Mouse (Mus musculus) ES-E14 (cell line): ENCODE results near the gene Atxn10. TPM values are rescaled to one million over a fixed set of nuclear protein-coding genes. Genes with fewer than 3 reads are reported as not detected.
A peak's percentile ranks its signal among the peaks of the same experiment; 100 is the strongest.

Source experiments
- DNase-seq: peaks from one replicate; pipeline ENCODE4 v3.0.0-alpha.2; 2013; ENCODE audit warnings: low read depth, low spot score
- H3K27ac ChIP-seq: 2 replicates; pipeline ENCODE4 v1.5.1; 2012; ENCODE audit warnings: low read depth, mild to moderate bottlenecking, low read length, moderate library complexity, mixed read lengths; ENCODE audit not compliant: poor library complexity, insufficient read depth, severe bottlenecking
- H3K36me3 ChIP-seq: 2 replicates; pipeline ENCODE4 v1.6.1; 2012; ENCODE audit warnings: mild to moderate bottlenecking, low read length, moderate library complexity, mixed read lengths; ENCODE audit not compliant: control insufficient read depth, poor library complexity, insufficient read depth, severe bottlenecking
- H3K4me1 ChIP-seq, 2 experiments: fragments of 150-350 bp in 1 of 2; sonication (generic) in 1 of 2; 2 replicates each; pipeline ENCODE4 v1.6.1; 2012; ENCODE audit warnings: low read length in 2 of 2, mild to moderate bottlenecking in 1 of 2, mixed read lengths in 1 of 2; ENCODE audit not compliant: control insufficient read depth in 2 of 2, insufficient read depth in 2 of 2, poor library complexity in 1 of 2
- H3K4me3 ChIP-seq, 2 experiments: fragments of 150-350 bp in 1 of 2; sonication (generic) in 1 of 2; 2 replicates each; pipeline ENCODE4 v1.5.1; 2012; ENCODE audit warnings: low read length in 2 of 2, low read depth in 1 of 2, mild to moderate bottlenecking in 1 of 2, mixed read lengths in 1 of 2; ENCODE audit not compliant: insufficient read depth in 1 of 2, poor library complexity in 1 of 2, severe bottlenecking in 1 of 2
- H3K9ac ChIP-seq: 2 replicates; pipeline ENCODE4 v1.6.1; 2012; ENCODE audit warnings: low read depth, mild to moderate bottlenecking, low read length, mixed read lengths; ENCODE audit not compliant: poor library complexity, insufficient read depth, severe bottlenecking
- H3K9me3 ChIP-seq: fragments of 150-350 bp; sonication (generic); 2 replicates; pipeline ENCODE4 v1.6.1; 2012; ENCODE audit warnings: low read depth, mild to moderate bottlenecking, low read length; ENCODE audit not compliant: control insufficient read depth, insufficient read depth
- CHD2 ChIP-seq: IDR thresholded peaks from 2 replicates; pipeline ENCODE4 v1.6.1; 2014; ENCODE audit warnings: mild to moderate bottlenecking, low read depth, low read length, inconsistent platforms
- HCFC1 ChIP-seq: IDR thresholded peaks from 2 replicates; pipeline ENCODE4 v1.6.1; 2012; ENCODE audit warnings: low read length, inconsistent platforms, borderline replicate concordance; ENCODE audit not compliant: insufficient read depth
- MAFK ChIP-seq: IDR thresholded peaks from 2 replicates; pipeline ENCODE4 v1.6.1; 2014; ENCODE audit warnings: mild to moderate bottlenecking, low read depth, low read length, inconsistent platforms; ENCODE audit not compliant: insufficient read depth
- ZC3H11A ChIP-seq: IDR thresholded peaks from 2 replicates; pipeline ENCODE4 v1.6.1; 2012; ENCODE audit warnings: low read depth, mild to moderate bottlenecking, inconsistent platforms, low read length, borderline replicate concordance
- ZNF384 ChIP-seq: IDR thresholded peaks from 2 replicates; pipeline ENCODE4 v1.6.1; 2012; ENCODE audit warnings: low read depth, low read length, inconsistent platforms
- in situ Hi-C, 2 experiments: fragments of 600-800 bp; cut with MboI; formaldehyde crosslinking; loops; one replicate each; pipeline ENCODE4 v1.15.1; 2025; ENCODE audit warnings: low sequenced_read_pairs in 2 of 2, inconsistent platforms in 1 of 2; ENCODE audit not compliant: unreplicated experiment in 2 of 2
- total RNA-seq: library from RNA; depleted of rRNA; stranded (reverse); fragments of 300-350 nt; gene quantifications from 2 replicates; pipeline ENCODE4 v1.2.3, GENCODE M21; 2012

Gene Atxn10
- total RNA-seq, 1 experiment: 195 TPM

- Histone ChIP-seq H3K27ac (no peak overlapping the region), H3K9me3 (no peaks in the 10 kb centered on the region), H3K4me3 (no peak overlapping the region), H3K36me3 (no peaks in the 10 kb centered on the region), H3K4me1 (peaks cover 3 to 10% of the 10 kb centered on the region in 2 experiments; a peak in 2 of 4 replicates), H3K9ac (no peak overlapping the region)
- no peak for TF ChIP-seq CHD2
- TF ChIP-seq HCFC1: no peak
- TF ChIP-seq MAFK: no peak
- no peak for TF ChIP-seq ZNF384
- no peak for TF ChIP-seq ZC3H11A
- in situ Hi-C loops: no loop called here
- DNase-seq: no peak
Measured at GRCm38 (mm10) chr15:85298167-85298781, 37.8 kb upstream of the Atxn10 start.

- Histone ChIP-seq H3K9ac (no peak overlapping the region), H3K36me3 (no peaks in the 10 kb centered on the region), H3K9me3 (no peaks in the 10 kb centered on the region), H3K4me3 (no peak overlapping the region), H3K27ac (no peak overlapping the region), H3K4me1 (peaks cover 3 to 11% of the 10 kb centered on the region in 2 experiments; a peak in 2 of 4 replicates)
- DNase-seq: no peak
- TF ChIP-seq MAFK (no peak), ZNF384 (no peak), ZC3H11A (no peak), HCFC1 (no peak), CHD2 (no peak)
- in situ Hi-C loops: no loop called here
Measured at GRCm38 (mm10) chr15:85298946-85299345, 37.1 kb upstream of the Atxn10 start.

DNA sequence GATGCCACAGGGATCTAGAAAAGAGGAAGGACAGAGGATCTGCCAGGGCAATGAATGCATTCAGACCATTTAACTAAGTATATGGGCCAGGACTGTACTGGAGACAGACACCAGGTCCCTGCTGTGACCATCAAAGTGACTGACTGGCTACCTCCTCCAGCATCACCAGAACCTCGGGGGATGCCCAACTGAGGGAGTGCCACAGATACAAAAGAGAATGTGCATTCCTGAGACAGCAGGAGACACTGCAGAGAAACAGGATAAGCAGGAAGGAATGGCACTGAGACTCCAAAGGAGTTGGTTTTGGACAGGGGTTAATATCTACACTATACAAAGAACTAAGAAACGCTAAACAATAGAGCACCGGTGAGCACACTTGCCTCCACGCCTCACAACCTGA is 32.8 kb upstream of the Atxn10 start:
- H3K4me3 ChIP-seq: no peak overlapping the region
- peaks cover 3 to 13% of the 10 kb centered on the region in 2 experiments; a peak in 2 of 4 replicates for H3K4me1 ChIP-seq
- DNase-seq: no peak
- H3K36me3 ChIP-seq: no peaks in the 10 kb centered on the region
- H3K27ac ChIP-seq: no peak overlapping the region
- H3K9me3 ChIP-seq: no peaks in the 10 kb centered on the region
- TF ChIP-seq ZNF384 (no peak), ZC3H11A (no peak), MAFK (no peak), HCFC1 (no peak), CHD2 (no peak)
- H3K9ac ChIP-seq: no peak overlapping the region
- in situ Hi-C loops: no loop called here

DNA sequence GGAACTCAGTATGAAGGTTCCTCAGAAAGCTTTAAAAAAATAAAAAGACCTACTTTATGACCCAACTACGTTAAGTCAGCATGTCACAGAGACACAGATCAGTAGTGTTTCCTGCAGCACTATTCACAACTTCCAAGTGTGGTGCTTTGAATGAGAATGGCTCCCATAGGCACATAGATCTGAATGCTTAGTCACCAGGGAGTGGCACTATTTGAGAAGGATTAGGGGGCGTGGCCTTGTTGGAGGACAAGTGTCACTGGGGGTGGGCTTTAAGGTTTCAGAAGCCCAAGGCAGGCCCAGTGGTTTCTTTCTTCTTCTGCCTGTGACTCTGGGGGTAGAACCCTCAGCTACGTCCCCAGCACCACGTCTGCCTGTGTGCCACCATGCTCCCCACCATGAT is 32.1 kb upstream of the Atxn10 start:
- Histone ChIP-seq H3K9me3 (no peaks in the 10 kb centered on the region), H3K4me1 (peaks cover 3 to 13% of the 10 kb centered on the region in 2 experiments; a peak in 2 of 4 replicates), H3K36me3 (no peaks in the 10 kb centered on the region), H3K4me3 (no peak overlapping the region), H3K27ac (no peak overlapping the region), H3K9ac (no peak overlapping the region)
- TF ChIP-seq HCFC1 (no peak), MAFK (0 out of 2 replicates have a peak, but pooled peaks have one; percentile 41)
- in situ Hi-C loops: no loop called here
- DNase-seq: no peak
